Mouse (Mus musculus): ENCODE data around the gene Ccr1l1.

GRCm38 (mm10) chr9:124021672-124022071, 43.5 kb upstream of the Ccr1l1 start, which contains the start of gene Ccr3:
- TF ChIP-seq CTCF (IDR thresholded peaks at IDR 0.05; ENCODE audit: borderline replicate concordance, control insufficient read depth, extremely low read depth, insufficient read depth, low read length, poor library complexity) (no peak), POLR2A (IDR thresholded peaks at IDR 0.05; ENCODE audit: control insufficient read depth, extremely low read depth, insufficient read depth, low read length, poor library complexity) (no peak)

All from thymus, adult 2 months (tissue).